Mouse (Mus musculus) G1E-ER4 (cell line): ENCODE measurements around the gene Garem2. TPM values are rescaled to one million over a fixed set of nuclear protein-coding genes. Genes with fewer than 3 reads are reported as not detected.

Experiments used
- GATA1 ChIP-seq: IDR thresholded peaks from one replicate; pipeline ENCODE4 v1.8.0; 2012; ENCODE audit warnings: low read length, inconsistent platforms
- polyA plus RNA-seq: library from polyadenylated mRNA; stranded (reverse); fragments of >175 nt; gene quantifications from 2 replicates; pipeline ENCODE4 v1.2.3, GENCODE M21; 2012

Garem2 gene
- polyA plus RNA-seq, 1 experiment = not detected

GRCm38 (mm10) chr5:30159601-30160000 lies 54.6 kb downstream of the Garem2 start:
- TF ChIP-seq GATA1 = no peak

GRCm38 (mm10) chr5:30161836-30162235 lies 56.9 kb downstream of the Garem2 start:
- no peak for TF ChIP-seq GATA1

GRCm38 (mm10) chr5:30162339-30162738 lies 57.4 kb downstream of the Garem2 start:
- TF ChIP-seq GATA1 = no peak

GRCm38 (mm10) chr5:30165234-30165946 lies 60.4 kb downstream of the Garem2 start:
- no peak for TF ChIP-seq GATA1

Other genes with a start within 250 kb of the Garem2 start
- gene Il6, start 92.0 kb upstream of the Garem2 start, polyA plus RNA-seq = not detected in 2 replicates
- gene Tyms, start 31.5 kb upstream of the Garem2 start, polyA plus RNA-seq = 21.7 and 23.6 TPM in 2 replicates
- not detected in 2 replicates for gene 3110082J24Rik, start 925 bp downstream of the Garem2 start, polyA plus RNA-seq
- 11.2 and 44.6 TPM in 2 replicates for gene Hadha, start 50.0 kb downstream of the Garem2 start, polyA plus RNA-seq
- gene Hadhb, start 50.1 kb downstream of the Garem2 start, polyA plus RNA-seq = 6.8 and 66.0 TPM in 2 replicates
- 0.02 and 0.03 TPM in 2 replicates for gene Adgrf3, start 100.6 kb downstream of the Garem2 start, polyA plus RNA-seq
- 0.67 and 1.4 TPM in 2 replicates for gene Selenoi, start 127.4 kb downstream of the Garem2 start, polyA plus RNA-seq
- not detected in 2 replicates for gene Drc1, start 176.2 kb downstream of the Garem2 start, polyA plus RNA-seq